26 mouse cellular contexts compared by ENCODE assay signal in genomic region chr7:117522092-117522635, GRCm38 (mm10).
A peak's percentile ranks its signal among the peaks of the same experiment; 100 is the strongest.
DNase-seq lines count a peak whose midpoint lies in the region; ATAC-seq lines count a peak whose summit lies in the region.
"Had no signal": no experiment of that assay in that cellular context is flagged by ENCODE, and none has a peak within 500 bp of the region (broad histone marks: within the 10 kb centered on the region; RNA-seq: fewer than 3 reads in every experiment).

No protein-coding gene starts in this region.

- peak; percentile 28 for DNase-seq in embryo, embryonic 10.5 days (ENCODE audit: low spot score)
- no peak for DNase-seq in embryo, embryonic 10 days (ENCODE audit: low spot score)
- DNase-seq in ZHBTc4 (ENCODE audit: low read depth, low spot score): peak; percentile 74
- DNase-seq in urinary bladder, postnatal 36 days (ENCODE audit: low spot score in 2 of 2): no peak
- DNase-seq: adrenal gland, adult 2 months; cerebellum, adult 18-20 months; cerebellum, postnatal 25 days; gastrocnemius, postnatal 25 days; heart, postnatal 36 days; kidney, adult 18-20 months; kidney, postnatal 14 days; layer of hippocampus, postnatal 36 days; right cerebral cortex, postnatal 4 days had no signal

- no peak overlapping the region for H3K4me2 ChIP-seq in hindbrain, embryonic 13.5 days
- H3K4me2 ChIP-seq in hindbrain, embryonic 16.5 days (ENCODE audit: low read length): no peak overlapping the region
- H3K4me2 ChIP-seq in kidney, embryonic 16.5 days (replicated peaks; ENCODE audit: low read depth, low read length): no peak overlapping the region
- H3K4me2 ChIP-seq: embryonic facial prominence, embryonic 13.5 days; forebrain, embryonic 15.5 days; liver, embryonic 15.5 days had no signal

- no peaks in the 10 kb centered on the region for H3K9me3 ChIP-seq in hindbrain, embryonic 13.5 days
- no peaks in the 10 kb centered on the region for H3K9me3 ChIP-seq in hindbrain, embryonic 16.5 days (ENCODE audit: control insufficient read depth, low read length)
- H3K9me3 ChIP-seq in kidney, embryonic 16.5 days (ENCODE audit: low read length): peaks cover 8% of the 10 kb centered on the region; the same call in 1 of the 2 replicates
- H3K9me3 ChIP-seq: embryonic facial prominence, embryonic 13.5 days; forebrain, embryonic 15.5 days; heart, embryonic 10.5 days; liver, embryonic 15.5 days had no signal

- H3K4me1 ChIP-seq in hindbrain, embryonic 13.5 days (replicated peaks): peaks cover 13% of the 10 kb centered on the region
- H3K4me1 ChIP-seq in hindbrain, embryonic 16.5 days (ENCODE audit: control insufficient read depth, insufficient read depth, low read depth, low read length): peaks cover 5% of the 10 kb centered on the region; the same call in 1 of the 2 replicates
- H3K4me1 ChIP-seq in kidney, embryonic 16.5 days (ENCODE audit: insufficient read depth, low read length): no peaks in the 10 kb centered on the region
- H3K4me1 ChIP-seq: liver, embryonic 15.5 days had no signal

- no peak overlapping the region for H3K9ac ChIP-seq in hindbrain, embryonic 13.5 days
- H3K9ac ChIP-seq in hindbrain, embryonic 16.5 days (ENCODE audit: low read depth, low read length): no peak overlapping the region
- no peak overlapping the region for H3K9ac ChIP-seq in kidney, embryonic 16.5 days (replicated peaks; ENCODE audit: low read length)
- H3K9ac ChIP-seq: embryonic facial prominence, embryonic 13.5 days; forebrain, embryonic 15.5 days; liver, embryonic 15.5 days had no signal

- H3K27ac ChIP-seq in hindbrain, embryonic 13.5 days: peak overlapping the region; percentile 35; the same call in 1 of the 2 replicates
- H3K27ac ChIP-seq in hindbrain, embryonic 16.5 days (ENCODE audit: low read depth, low read length): no peak overlapping the region
- no peak overlapping the region; the same call in 1 of the 2 replicates for H3K27ac ChIP-seq in kidney, embryonic 16.5 days (ENCODE audit: low read length)
- H3K27ac ChIP-seq: embryonic facial prominence, embryonic 13.5 days; forebrain, embryonic 15.5 days; layer of hippocampus, adult 2 months; liver, embryonic 15.5 days; stomach, postnatal 0 days had no signal

- no peaks in the 10 kb centered on the region for H3K27me3 ChIP-seq in hindbrain, embryonic 13.5 days
- no peaks in the 10 kb centered on the region for H3K27me3 ChIP-seq in hindbrain, embryonic 16.5 days (replicated peaks; ENCODE audit: control insufficient read depth, insufficient read depth, low read length)
- H3K27me3 ChIP-seq in kidney, embryonic 16.5 days (ENCODE audit: insufficient read depth, low read length): no peaks in the 10 kb centered on the region
- H3K27me3 ChIP-seq: embryonic facial prominence, embryonic 13.5 days; forebrain, embryonic 15.5 days; liver, embryonic 15.5 days had no signal

- H3K36me3 ChIP-seq in hindbrain, embryonic 13.5 days: no peaks in the 10 kb centered on the region
- no peaks in the 10 kb centered on the region for H3K36me3 ChIP-seq in hindbrain, embryonic 16.5 days (ENCODE audit: control insufficient read depth, insufficient read depth, low read length)
- no peaks in the 10 kb centered on the region for H3K36me3 ChIP-seq in kidney, embryonic 16.5 days (ENCODE audit: insufficient read depth, low read length)
- H3K36me3 ChIP-seq: embryonic facial prominence, embryonic 13.5 days; forebrain, embryonic 15.5 days; G1E; heart, embryonic 10.5 days; liver, embryonic 15.5 days had no signal

- H3K4me3 ChIP-seq in hindbrain, embryonic 13.5 days: no peak overlapping the region
- H3K4me3 ChIP-seq in hindbrain, embryonic 16.5 days (ENCODE audit: low read length): no peak overlapping the region
- H3K4me3 ChIP-seq in kidney, embryonic 16.5 days (ENCODE audit: low read length): no peak overlapping the region
- H3K4me3 ChIP-seq: embryonic facial prominence, embryonic 13.5 days; forebrain, embryonic 15.5 days; heart, embryonic 10.5 days; layer of hippocampus, adult 2 months; liver, embryonic 15.5 days had no signal

- WGBS in hindbrain, embryonic 13.5 days: 18% methylated on average over 4 of the region's 4 CpGs
- 26% methylated on average over 4 of the region's 4 CpGs for WGBS in hindbrain, embryonic 16.5 days
- 60% methylated on average over 4 of the region's 4 CpGs for WGBS in kidney, embryonic 16.5 days

- no peak for ATAC-seq in hindbrain, embryonic 13.5 days (ENCODE audit: low FRiP score)
- ATAC-seq in hindbrain, embryonic 16.5 days: no peak
- ATAC-seq in megakaryocyte-erythroid progenitor cell, adult 5-6 weeks (replicated peaks; ENCODE audit: low FRiP score, low TSS enrichment, poor library complexity, severe bottlenecking): peak; percentile 77
- no peak for ATAC-seq in kidney, embryonic 16.5 days (ENCODE audit: low FRiP score, low TSS enrichment)
- ATAC-seq: forebrain, embryonic 15.5 days; lung, postnatal 0 days; midbrain, embryonic 16.5 days had no signal

Comparison
In these comparisons a context has a peak if more than half of its experiments do, and no peak if none do; other contexts are left out.
1. DNase-seq: peak in embryo, embryonic 10.5 days (single experiment) and ZHBTc4 (single experiment); none in embryo, embryonic 10 days (single experiment) and urinary bladder, postnatal 36 days (0 of 2).